Mouse (Mus musculus) intestine, postnatal 0 days (tissue): ENCODE results near the gene Dlk2. TPM values are rescaled to one million over a fixed set of nuclear protein-coding genes. Genes with fewer than 3 reads are reported as not detected.

Experiments
- ATAC-seq: fragments of 200-750 bp; cut with Nextera tagmentation; 2 replicates; pipeline ENCODE4 v1.8.0; 2017; ENCODE audit warnings: mild to moderate bottlenecking, moderate TSS enrichment, moderate library complexity
- H3K27ac ChIP-seq: fragments of 300-500 bp; sonication (generic); 2 replicates; pipeline ENCODE4 v1.5.1; 2014; ENCODE audit warnings: mild to moderate bottlenecking, low read depth, low read length, moderate library complexity
- H3K27me3 ChIP-seq: fragments of 300-500 bp; sonication (generic); replicated peaks from 2 replicates; pipeline ENCODE4 v1.6.1; 2014; ENCODE audit warnings: low read length, mixed read lengths; ENCODE audit not compliant: control insufficient read depth, insufficient read depth
- H3K36me3 ChIP-seq: fragments of 300-500 bp; sonication (generic); 2 replicates; pipeline ENCODE4 v1.6.1; 2014; ENCODE audit warnings: mild to moderate bottlenecking, moderate library complexity; ENCODE audit not compliant: control insufficient read depth, insufficient read depth
- H3K4me1 ChIP-seq: fragments of 300-500 bp; sonication (generic); replicated peaks from 2 replicates; pipeline ENCODE4 v1.6.1; 2014; ENCODE audit warnings: antibody characterized with exemption, low read length, mixed read lengths; ENCODE audit not compliant: control insufficient read depth, insufficient read depth
- H3K4me2 ChIP-seq: fragments of 300-500 bp; sonication (generic); replicated peaks from 2 replicates; pipeline ENCODE4 v1.6.1; 2014; ENCODE audit warnings: low read depth, mild to moderate bottlenecking, moderate library complexity
- H3K4me3 ChIP-seq: fragments of 300-500 bp; sonication (generic); 2 replicates; pipeline ENCODE4 v1.5.1; 2014; ENCODE audit warnings: low read depth, low read length
- H3K9ac ChIP-seq: fragments of 300-500 bp; sonication (generic); 2 replicates; pipeline ENCODE4 v1.6.1; 2014; ENCODE audit warnings: mild to moderate bottlenecking, low read depth, low read length
- H3K9me3 ChIP-seq: fragments of 300-500 bp; sonication (generic); 2 replicates; pipeline ENCODE4 v1.6.1; 2016; ENCODE audit warnings: mixed run types; ENCODE audit not compliant: control insufficient read depth
- CTCF ChIP-seq: sonication (generic); IDR thresholded peaks from 2 replicates; pipeline ENCODE4 v1.5.1; 2016; ENCODE audit warnings: low read depth, mild to moderate bottlenecking, control low read depth, antibody characterized with exemption, moderate library complexity
- WGBS: fragments of 180-500 bp; shearing (Covaris S2); extraction: QIAGEN DNeasy Blood & Tissue Kit; methylation state at CpG from one replicate; pipeline ENCODE4 v1.1.7; 2014; 5-methylcytosine and 5-hydroxymethylcytosine counted together
- polyA plus RNA-seq: library from polyadenylated mRNA; unstranded; fragments of >200 nt; fragmentation: Nextera tagmentation; extraction: Ambion mirVana; gene quantifications from 2 replicates; pipeline ENCODE4 v1.2.1, GENCODE M21; 2015

The Dlk2 gene
- polyA plus RNA-seq, 1 experiment from 2014 or later: 0.42 TPM

- H3K36me3 ChIP-seq: no peaks in the 10 kb centered on the region
- no peak overlapping the region for H3K4me3 ChIP-seq
- peaks cover 5% of the 10 kb centered on the region; the same call in 1 of the 2 replicates for H3K9me3 ChIP-seq
- WGBS: 82% methylated on average over 8 of the region's 8 CpGs
- no peak overlapping the region for H3K9ac ChIP-seq
- no peaks in the 10 kb centered on the region for H3K4me1 ChIP-seq
- H3K27ac ChIP-seq: no peak overlapping the region
- no peak for ATAC-seq
- H3K27me3 ChIP-seq: no peaks in the 10 kb centered on the region
- no peak overlapping the region for H3K4me2 ChIP-seq
- TF ChIP-seq CTCF: no peak
Measured at GRCm38 (mm10) chr17:46351026-46351700, 53.9 kb downstream of the Dlk2 start.

Other genes with a start within 250 kb of the Dlk2 start
- gene Mrps18a, start 186.4 kb upstream of the Dlk2 start, polyA plus RNA-seq: 121 TPM in 2 replicates
- gene Rsph9, start 153.2 kb upstream of the Dlk2 start, polyA plus RNA-seq: 4.7 and 5.1 TPM in 2 replicates
- gene Mad2l1bp, start 143.9 kb upstream of the Dlk2 start, polyA plus RNA-seq: 38.1 and 40.2 TPM in 2 replicates
- 22.2 and 28.3 TPM in 2 replicates for gene Gtpbp2, start 136.4 kb upstream of the Dlk2 start, polyA plus RNA-seq
- gene Polh, start 94.8 kb upstream of the Dlk2 start, polyA plus RNA-seq: 4.7 and 5.7 TPM in 2 replicates
- 7.7 and 8.2 TPM in 2 replicates for gene Xpo5, start 94.6 kb upstream of the Dlk2 start, polyA plus RNA-seq
- 32.1 and 32.3 TPM in 2 replicates for gene Polr1c, start 49.4 kb upstream of the Dlk2 start, polyA plus RNA-seq
- gene Yipf3, start 49.3 kb upstream of the Dlk2 start, polyA plus RNA-seq: 111 and 119 TPM in 2 replicates
- 0.42 and 0.44 TPM in 2 replicates for gene Lrrc73, start 43.9 kb upstream of the Dlk2 start, polyA plus RNA-seq
- 29.3 and 34.6 TPM in 2 replicates for gene Tjap1, start 14.4 kb upstream of the Dlk2 start, polyA plus RNA-seq
- 5.4 and 6.2 TPM in 2 replicates for gene Abcc10, start 30.9 kb downstream of the Dlk2 start, polyA plus RNA-seq
- gene Zfp318, start 86.3 kb downstream of the Dlk2 start, polyA plus RNA-seq: 2.2 and 3.8 TPM in 2 replicates
- 0.12 TPM in 1 of 2 replicates, not detected in the other for gene Crip3, start 131.5 kb downstream of the Dlk2 start, polyA plus RNA-seq
- not detected in 2 replicates for gene Slc22a7, start 141.0 kb downstream of the Dlk2 start, polyA plus RNA-seq
- gene Ttbk1, start 190.3 kb downstream of the Dlk2 start, polyA plus RNA-seq: 0.09 and 0.16 TPM in 2 replicates
- gene Dnph1, start 199.3 kb downstream of the Dlk2 start, polyA plus RNA-seq: 10.9 and 11.1 TPM in 2 replicates
- gene Cul9, start 249.0 kb downstream of the Dlk2 start, polyA plus RNA-seq: 1.3 and 2.0 TPM in 2 replicates